Mouse (Mus musculus): ENCODE results near the gene Gm13757.
"Not testable (repeated sequence)": the region's sequence is repeated elsewhere in the genome, so short reads cannot be mapped to it uniquely, and the experiment has no call there.

The Gm13757 gene

GRCm38 (mm10) chr2:88449031-88449430, at the start of gene Gm13757:
Gm13757 (minus strand) TSS chr2:88449131.
- no peak for DNase-seq

DNA sequence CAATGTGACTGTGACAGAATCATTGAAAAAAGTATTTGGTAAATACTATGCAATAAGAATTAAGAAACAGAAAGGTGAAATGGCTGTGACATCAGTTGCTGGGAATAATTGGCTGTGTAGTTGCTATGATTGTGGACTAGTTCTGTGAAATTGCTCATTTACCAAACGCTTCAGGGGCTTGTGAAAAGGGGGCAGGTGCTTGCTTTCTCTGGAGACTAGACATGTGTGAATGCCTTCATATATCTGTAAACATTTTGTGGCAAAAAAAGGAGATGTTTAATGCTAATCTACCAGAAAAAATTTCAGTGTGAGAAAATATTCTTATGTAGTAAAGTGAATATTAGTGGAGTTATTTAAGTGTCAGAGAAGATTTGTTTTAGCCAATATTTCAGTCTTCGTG, 44.1 kb upstream of the Gm13757 start, which contains the start of gene Olfr1185-ps1:
Olfr1185-ps1 (plus strand) TSS at position 301 of the 400 bp plus-strand sequence.
- DNase-seq, result no peak

GRCm38 (mm10) chr2:88483298-88483697, 34.4 kb upstream of the Gm13757 start, which contains the start of gene Olfr1184:
Olfr1184 (plus strand) TSS chr2:88483598.
- DNase-seq, result no peak

- not testable (repeated sequence) for DNase-seq
Measured at GRCm38 (mm10) chr2:88454567-88454966, 5.6 kb upstream of the Gm13757 start, which contains the start of gene Olfr1183. Olfr1183 (plus strand) TSS chr2:88454867.

GRCm38 (mm10) chr2:88426071-88426470, 22.9 kb downstream of the Gm13757 start, which contains the start of gene Olfr1181:
Olfr1181 (minus strand) TSS chr2:88426171.
- no peak for DNase-seq

DNA sequence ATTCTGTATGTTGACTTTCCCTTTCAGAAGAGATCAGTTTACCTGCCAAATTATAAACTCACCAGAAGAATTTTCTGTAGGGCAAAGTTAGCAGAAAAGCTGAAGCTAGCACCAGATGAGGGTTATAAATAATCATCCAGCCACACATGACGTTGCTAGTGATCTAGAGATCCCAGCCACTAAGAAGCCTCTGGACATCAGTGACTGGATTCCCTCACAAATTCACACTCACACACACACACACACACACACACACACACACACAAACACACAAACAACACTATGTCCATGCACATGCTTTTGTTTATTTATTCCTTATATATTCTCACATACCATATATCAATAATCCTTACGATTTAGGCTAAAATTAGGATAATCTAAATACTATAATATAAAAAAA, 29.9 kb downstream of the Gm13757 start, which contains the start of gene Olfr1180:
Olfr1180 (minus strand) TSS at position 101 of the 400 bp plus-strand sequence.
- DNase-seq, result no peak

GRCm38 (mm10) chr2:88406353-88406752, 42.6 kb downstream of the Gm13757 start, which contains the start of gene Olfr1179:
Olfr1179 (minus strand) TSS chr2:88406453.
- DNase-seq, result no peak

All from lung, adult 18-20 months (tissue).